Mouse (Mus musculus) forebrain, embryonic 15.5 days (tissue): ENCODE data around the gene Srgn. TPM values are rescaled to one million over a fixed set of nuclear protein-coding genes. Genes with fewer than 3 reads are reported as not detected.

Experiments used
- ATAC-seq: fragments of 200-750 bp; cut with Nextera tagmentation; replicated peaks from 2 replicates; pipeline ENCODE4 v1.8.0; 2017; ENCODE audit warnings: mild to moderate bottlenecking, moderate TSS enrichment, moderate library complexity
- H3K27ac ChIP-seq: fragments of 300-500 bp; sonication (generic); replicated peaks from 2 replicates; pipeline ENCODE4 v1.5.1; 2015; ENCODE audit warnings: mild to moderate bottlenecking, inconsistent platforms
- H3K27me3 ChIP-seq: fragments of 300-500 bp; sonication (generic); 2 replicates; pipeline ENCODE4 v1.6.1; 2015; ENCODE audit warnings: inconsistent platforms
- H3K36me3 ChIP-seq: fragments of 300-500 bp; sonication (generic); 2 replicates; pipeline ENCODE4 v1.6.1; 2015; ENCODE audit warnings: mild to moderate bottlenecking, inconsistent platforms
- H3K4me1 ChIP-seq: fragments of 300-500 bp; sonication (generic); 2 replicates; pipeline ENCODE4 v1.6.1; 2015; ENCODE audit warnings: inconsistent platforms
- H3K4me2 ChIP-seq: fragments of 300-500 bp; sonication (generic); replicated peaks from 2 replicates; pipeline ENCODE4 v1.6.1; 2015; ENCODE audit warnings: mild to moderate bottlenecking, inconsistent platforms
- H3K4me3 ChIP-seq: fragments of 300-500 bp; sonication (generic); 2 replicates; pipeline ENCODE4 v1.5.1; 2015; ENCODE audit warnings: mild to moderate bottlenecking, inconsistent platforms
- H3K9ac ChIP-seq: fragments of 300-500 bp; sonication (generic); replicated peaks from 2 replicates; pipeline ENCODE4 v1.6.1; 2015; ENCODE audit warnings: mild to moderate bottlenecking, inconsistent platforms
- H3K9me3 ChIP-seq: fragments of 300-500 bp; sonication (generic); 2 replicates; pipeline ENCODE4 v1.6.1; 2016; ENCODE audit warnings: inconsistent platforms
- WGBS: fragments of 180-500 bp; shearing (Covaris S2); methylation state at CpG from one replicate; pipeline ENCODE4 v1.1.7; 2015; ENCODE audit warnings: mixed read lengths; 5-methylcytosine and 5-hydroxymethylcytosine counted together
- polyA plus RNA-seq: library from polyadenylated mRNA; unstranded; fragments of >200 nt; fragmentation: Nextera tagmentation; extraction: Ambion mirVana; gene quantifications from 2 replicates; pipeline ENCODE4 v1.2.1, GENCODE M21; 2015

The Srgn gene
- polyA plus RNA-seq, 1 experiment from 2014 or later = 5.5 TPM

GRCm38 (mm10) chr10:62544316-62544715 lies 17.1 kb upstream of the Srgn start:
- H3K4me1 ChIP-seq = no peaks in the 10 kb centered on the region
- no peak overlapping the region for H3K9ac ChIP-seq
- no peak overlapping the region for H3K4me2 ChIP-seq
- H3K27me3 ChIP-seq = no peaks in the 10 kb centered on the region
- no peaks in the 10 kb centered on the region for H3K9me3 ChIP-seq
- no peak overlapping the region for H3K4me3 ChIP-seq
- H3K27ac ChIP-seq = no peak overlapping the region
- 89% methylated on average over 4 of the region's 4 CpGs for WGBS
- ATAC-seq = no peak
- no peaks in the 10 kb centered on the region for H3K36me3 ChIP-seq

- H3K4me3 ChIP-seq = no peak overlapping the region
- H3K27ac ChIP-seq = no peak overlapping the region
- H3K9me3 ChIP-seq = no peaks in the 10 kb centered on the region
- no peaks in the 10 kb centered on the region for H3K4me1 ChIP-seq
- no peaks in the 10 kb centered on the region for H3K36me3 ChIP-seq
- no peak overlapping the region for H3K9ac ChIP-seq
- no peaks in the 10 kb centered on the region for H3K27me3 ChIP-seq
- no peak for ATAC-seq
- no peak overlapping the region for H3K4me2 ChIP-seq
- 81% methylated on average over 12 of the region's 12 CpGs for WGBS
Observed at GRCm38 (mm10) chr10:62543399-62543808, 16.2 kb upstream of the Srgn start.

GRCm38 (mm10) chr10:62542928-62543327 lies 15.7 kb upstream of the Srgn start:
- Histone ChIP-seq H3K27ac (no peak overlapping the region), H3K36me3 (no peaks in the 10 kb centered on the region), H3K9ac (no peak overlapping the region), H3K4me2 (no peak overlapping the region), H3K4me1 (no peaks in the 10 kb centered on the region), H3K9me3 (no peaks in the 10 kb centered on the region), H3K27me3 (no peaks in the 10 kb centered on the region), H3K4me3 (no peak overlapping the region)
- no peak for ATAC-seq
- over 99% methylated on average over 8 of the region's 8 CpGs for WGBS

- WGBS = 96% methylated on average over 12 of the region's 12 CpGs
Observed at GRCm38 (mm10) chr10:62542507-62542906, 15.3 kb upstream of the Srgn start.

GRCm38 (mm10) chr10:62541499-62541898 lies 14.2 kb upstream of the Srgn start:
- Histone ChIP-seq H3K27ac (no peak overlapping the region), H3K4me2 (no peak overlapping the region), H3K36me3 (no peaks in the 10 kb centered on the region), H3K4me3 (no peak overlapping the region), H3K4me1 (no peaks in the 10 kb centered on the region), H3K9ac (no peak overlapping the region), H3K9me3 (no peaks in the 10 kb centered on the region), H3K27me3 (no peaks in the 10 kb centered on the region)
- WGBS = 96% methylated on average over 12 of the region's 12 CpGs
- no peak for ATAC-seq

More at GRCm38 (mm10) chr10:62542507-62542906, 15.3 kb upstream of the Srgn start:
- no peak overlapping the region for H3K9ac ChIP-seq
- H3K36me3 ChIP-seq = no peaks in the 10 kb centered on the region
- H3K4me1 ChIP-seq = no peaks in the 10 kb centered on the region
- no peak for ATAC-seq
- no peaks in the 10 kb centered on the region for H3K27me3 ChIP-seq
- no peak overlapping the region for H3K4me2 ChIP-seq
- no peak overlapping the region for H3K4me3 ChIP-seq
- H3K27ac ChIP-seq = no peak overlapping the region
- no peaks in the 10 kb centered on the region for H3K9me3 ChIP-seq

- H3K27ac ChIP-seq = no peak overlapping the region
- no peaks in the 10 kb centered on the region for H3K4me1 ChIP-seq
- no peaks in the 10 kb centered on the region for H3K9me3 ChIP-seq
- H3K9ac ChIP-seq = no peak overlapping the region
- no peak overlapping the region for H3K4me2 ChIP-seq
- 74% methylated on average over 3 of the region's 3 CpGs for WGBS
- no peak overlapping the region for H3K4me3 ChIP-seq
- no peaks in the 10 kb centered on the region for H3K36me3 ChIP-seq
- H3K27me3 ChIP-seq = no peaks in the 10 kb centered on the region
- ATAC-seq = no peak
Observed at GRCm38 (mm10) chr10:62540800-62541199, 13.5 kb upstream of the Srgn start.

GRCm38 (mm10) chr10:62534509-62534908 lies 7.3 kb upstream of the Srgn start:
- Histone ChIP-seq H3K36me3 (no peaks in the 10 kb centered on the region), H3K4me1 (no peaks in the 10 kb centered on the region), H3K27me3 (no peaks in the 10 kb centered on the region), H3K27ac (no peak overlapping the region), H3K4me3 (no peak overlapping the region), H3K9me3 (no peaks in the 10 kb centered on the region), H3K4me2 (no peak overlapping the region), H3K9ac (no peak overlapping the region)
- 86% methylated on average over 7 of the region's 7 CpGs for WGBS
- no peak for ATAC-seq

- no peak overlapping the region for H3K4me3 ChIP-seq
- H3K9ac ChIP-seq = no peak overlapping the region
- WGBS = 28% methylated on average over 2 of the region's 2 CpGs
- no peak overlapping the region for H3K4me2 ChIP-seq
- ATAC-seq = no peak
- H3K9me3 ChIP-seq = no peaks in the 10 kb centered on the region
- no peaks in the 10 kb centered on the region for H3K27me3 ChIP-seq
- H3K36me3 ChIP-seq = no peaks in the 10 kb centered on the region
- no peaks in the 10 kb centered on the region for H3K4me1 ChIP-seq
- no peak overlapping the region for H3K27ac ChIP-seq
Observed at GRCm38 (mm10) chr10:62532832-62533231, 5.6 kb upstream of the Srgn start.

GRCm38 (mm10) chr10:62530183-62530582 lies 2.9 kb upstream of the Srgn start:
- no peak overlapping the region for H3K4me3 ChIP-seq
- H3K9me3 ChIP-seq = no peaks in the 10 kb centered on the region
- no peak overlapping the region for H3K9ac ChIP-seq
- H3K4me2 ChIP-seq = no peak overlapping the region
- no peak for ATAC-seq
- 92% methylated on average over 9 of the region's 9 CpGs for WGBS
- no peaks in the 10 kb centered on the region for H3K4me1 ChIP-seq
- no peak overlapping the region for H3K27ac ChIP-seq
- no peaks in the 10 kb centered on the region for H3K36me3 ChIP-seq
- no peaks in the 10 kb centered on the region for H3K27me3 ChIP-seq

- no peak overlapping the region for H3K9ac ChIP-seq
- no peak overlapping the region for H3K4me2 ChIP-seq
- no peak overlapping the region for H3K27ac ChIP-seq
- H3K9me3 ChIP-seq = no peaks in the 10 kb centered on the region
- no peaks in the 10 kb centered on the region for H3K27me3 ChIP-seq
- no peak overlapping the region for H3K4me3 ChIP-seq
- no peak for ATAC-seq
- H3K4me1 ChIP-seq = no peaks in the 10 kb centered on the region
- H3K36me3 ChIP-seq = no peaks in the 10 kb centered on the region
- WGBS = 72% methylated on average over 7 of the region's 7 CpGs
Observed at GRCm38 (mm10) chr10:62522346-62522950, 4.8 kb downstream of the Srgn start.

- no peaks in the 10 kb centered on the region for H3K36me3 ChIP-seq
- no peaks in the 10 kb centered on the region for H3K9me3 ChIP-seq
- no peak overlapping the region for H3K4me3 ChIP-seq
- no peaks in the 10 kb centered on the region for H3K4me1 ChIP-seq
- WGBS = 79% methylated on average over 4 of the region's 4 CpGs
- no peak overlapping the region for H3K4me2 ChIP-seq
- H3K9ac ChIP-seq = no peak overlapping the region
- no peak overlapping the region for H3K27ac ChIP-seq
- no peaks in the 10 kb centered on the region for H3K27me3 ChIP-seq
- ATAC-seq = no peak
Observed at GRCm38 (mm10) chr10:62521763-62522162, 5.5 kb downstream of the Srgn start.

- no peak overlapping the region for H3K27ac ChIP-seq
- H3K4me1 ChIP-seq = no peaks in the 10 kb centered on the region
- 62% methylated on average over 2 of the region's 2 CpGs for WGBS
- no peak overlapping the region for H3K4me2 ChIP-seq
- no peaks in the 10 kb centered on the region for H3K36me3 ChIP-seq
- H3K4me3 ChIP-seq = no peak overlapping the region
- no peaks in the 10 kb centered on the region for H3K27me3 ChIP-seq
- H3K9ac ChIP-seq = no peak overlapping the region
- no peak for ATAC-seq
- no peaks in the 10 kb centered on the region for H3K9me3 ChIP-seq
Observed at GRCm38 (mm10) chr10:62520911-62521310, 6.3 kb downstream of the Srgn start.

GRCm38 (mm10) chr10:62517511-62517910 lies 9.7 kb downstream of the Srgn start:
- Histone ChIP-seq H3K4me1 (no peaks in the 10 kb centered on the region), H3K9ac (no peak overlapping the region), H3K27ac (no peak overlapping the region), H3K36me3 (no peaks in the 10 kb centered on the region), H3K9me3 (no peaks in the 10 kb centered on the region), H3K4me3 (no peak overlapping the region), H3K4me2 (no peak overlapping the region), H3K27me3 (no peaks in the 10 kb centered on the region)
- no peak for ATAC-seq
- 90% methylated on average over 6 of the region's 6 CpGs for WGBS
